Mouse (Mus musculus) kidney, embryonic 14.5 days (tissue): Measurements from ENCODE around the gene Ssr4. TPM values are rescaled to one million over a fixed set of nuclear protein-coding genes. Genes with fewer than 3 reads are reported as not detected.
"Not testable (repeated sequence)": the region's sequence is repeated elsewhere in the genome, so short reads cannot be mapped to it uniquely, and the experiment has no call there.

Source experiments
- ATAC-seq: fragments of 200-750 bp; cut with Nextera tagmentation; 2 replicates; pipeline ENCODE4 v1.8.0; 2017; ENCODE audit warnings: moderate number of reproducible peaks, mild to moderate bottlenecking, moderate TSS enrichment, moderate library complexity; ENCODE audit not compliant: low FRiP score, low TSS enrichment
- H3K27ac ChIP-seq: fragments of 300-500 bp; sonication (generic); 2 replicates; pipeline ENCODE4 v1.5.1; 2014; ENCODE audit warnings: low read depth, mild to moderate bottlenecking, low read length, moderate library complexity, mixed read lengths
- H3K27me3 ChIP-seq: fragments of 300-500 bp; sonication (generic); 2 replicates; pipeline ENCODE4 v1.6.1; 2014; ENCODE audit warnings: mild to moderate bottlenecking, low read length; ENCODE audit not compliant: control insufficient read depth, insufficient read depth
- H3K36me3 ChIP-seq: fragments of 300-500 bp; sonication (generic); 2 replicates; pipeline ENCODE4 v1.6.1; 2014; ENCODE audit warnings: low read length, mixed read lengths; ENCODE audit not compliant: control insufficient read depth, insufficient read depth
- H3K4me1 ChIP-seq: fragments of 300-500 bp; sonication (generic); 2 replicates; pipeline ENCODE4 v1.6.1; 2014; ENCODE audit warnings: low read length, mixed read lengths; ENCODE audit not compliant: control insufficient read depth, insufficient read depth
- H3K4me2 ChIP-seq: fragments of 300-500 bp; sonication (generic); replicated peaks from 2 replicates; pipeline ENCODE4 v1.6.1; 2014; ENCODE audit warnings: low read depth, mild to moderate bottlenecking, low read length
- H3K4me3 ChIP-seq: fragments of 300-500 bp; sonication (generic); 2 replicates; pipeline ENCODE4 v1.5.1; 2014; ENCODE audit warnings: mild to moderate bottlenecking, low read length
- H3K9ac ChIP-seq: fragments of 300-500 bp; sonication (generic); 2 replicates; pipeline ENCODE4 v1.6.1; 2014; ENCODE audit warnings: low read depth, mild to moderate bottlenecking, low read length, moderate library complexity
- H3K9me3 ChIP-seq: fragments of 300-500 bp; sonication (generic); 2 replicates; pipeline ENCODE4 v1.6.1; 2016; ENCODE audit warnings: low read length; ENCODE audit not compliant: control insufficient read depth
- WGBS: fragments of 180-500 bp; shearing (Covaris S2); extraction: QIAGEN DNeasy Blood & Tissue Kit; methylation state at CpG from one replicate; pipeline ENCODE4 v1.1.7; 2014; 5-methylcytosine and 5-hydroxymethylcytosine counted together
- polyA plus RNA-seq: library from polyadenylated mRNA; unstranded; fragments of >200 nt; fragmentation: Nextera tagmentation; extraction: Ambion mirVana; gene quantifications from 2 replicates; pipeline ENCODE4 v1.2.1, GENCODE M21; 2014

Ssr4 gene
- 207 and 210 TPM in 2 replicates for polyA plus RNA-seq

DNA sequence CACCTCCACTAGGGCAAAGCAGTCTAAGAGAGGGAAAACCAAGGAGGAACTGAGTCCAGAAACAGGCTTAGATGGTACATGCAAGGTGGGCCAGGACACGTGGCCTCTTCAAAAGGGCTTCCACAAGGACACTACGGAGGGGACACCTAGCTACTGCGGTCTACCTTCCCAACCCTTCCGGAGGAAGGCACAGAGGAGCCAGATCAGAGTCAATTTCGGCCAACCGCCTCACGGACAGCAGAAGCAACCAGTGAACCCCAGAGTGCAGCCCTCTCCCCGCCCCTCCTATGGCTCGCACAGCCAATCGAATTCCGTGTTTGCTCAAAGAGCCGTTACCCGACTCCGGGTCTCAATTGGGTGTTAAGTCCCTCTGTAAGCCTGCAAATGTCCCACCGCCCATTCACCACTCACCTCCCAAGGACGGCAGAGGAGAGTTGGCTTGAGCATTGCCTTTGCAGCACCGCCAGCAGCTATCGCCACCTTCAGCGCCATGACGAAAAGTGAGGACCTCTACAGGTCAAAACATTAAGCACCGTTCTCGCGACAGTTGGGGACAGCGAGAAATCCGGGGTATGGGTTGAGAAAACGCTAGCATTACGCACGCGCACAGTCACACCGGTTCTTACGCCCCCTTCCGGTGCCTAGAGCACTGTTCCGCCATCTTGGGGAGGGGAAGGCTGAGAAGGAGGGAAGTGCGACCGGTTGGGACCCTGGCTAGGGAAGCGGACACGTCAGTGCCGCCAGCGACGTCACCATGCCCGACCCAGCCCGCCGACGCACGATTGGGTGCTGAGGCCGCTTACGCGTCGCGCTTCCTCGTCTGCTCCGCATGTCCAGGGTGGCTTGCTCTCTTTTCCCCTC is at the start of gene Ssr4, which contains the start of gene Idh3g:
Gene Ssr4 (plus strand): TSS at position 665 of the 861 bp plus-strand sequence.
Gene Idh3g (minus strand): TSS at position 534 of the 861 bp plus-strand sequence.
- Histone ChIP-seq H3K36me3 (peaks cover 21% of the 10 kb centered on the region), H3K27ac (peak within 1 kb of the TSS; percentile 85), H3K9me3 (no peaks in the 10 kb centered on the region), H3K4me2 (peak within 1 kb of the TSS; percentile 62), H3K9ac (peak within 1 kb of the TSS; percentile 76), H3K27me3 (no peaks in the 10 kb centered on the region), H3K4me1 (no peaks in the 10 kb centered on the region), H3K4me3 (peak within 1 kb of the TSS; percentile 61)
- ATAC-seq = peak; percentile 96
- 30% methylated on average over 52 of the region's 52 CpGs for WGBS

DNA sequence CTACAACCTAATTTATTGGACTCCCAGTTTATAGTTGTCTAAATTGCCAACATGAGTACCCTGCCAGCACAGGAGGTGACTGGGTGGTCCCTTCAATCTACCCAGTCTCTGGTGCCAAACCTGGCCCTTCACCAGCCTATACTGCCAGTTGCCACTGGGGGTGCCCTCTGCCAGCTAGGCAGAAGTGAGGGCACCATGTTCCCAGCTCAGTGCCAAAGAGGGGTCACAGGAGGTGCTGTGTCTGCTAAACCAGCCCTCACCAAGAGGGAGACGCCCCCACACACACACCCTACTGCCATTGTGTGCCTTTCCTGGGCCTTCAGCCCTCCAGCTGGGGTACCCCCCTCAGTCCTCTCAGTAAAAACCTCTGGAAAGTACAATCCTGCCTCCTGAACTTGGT is 48.7 kb upstream of the Ssr4 start:
- Histone ChIP-seq H3K36me3 (no peaks in the 10 kb centered on the region), H3K9ac (no peak overlapping the region), H3K27me3 (no peaks in the 10 kb centered on the region), H3K27ac (no peak overlapping the region), H3K4me1 (no peaks in the 10 kb centered on the region), H3K4me2 (no peak overlapping the region), H3K4me3 (no peak overlapping the region), H3K9me3 (no peaks in the 10 kb centered on the region)
- ATAC-seq = no peak
- WGBS = 60% methylated on average over 1 of the region's 1 CpGs

DNA sequence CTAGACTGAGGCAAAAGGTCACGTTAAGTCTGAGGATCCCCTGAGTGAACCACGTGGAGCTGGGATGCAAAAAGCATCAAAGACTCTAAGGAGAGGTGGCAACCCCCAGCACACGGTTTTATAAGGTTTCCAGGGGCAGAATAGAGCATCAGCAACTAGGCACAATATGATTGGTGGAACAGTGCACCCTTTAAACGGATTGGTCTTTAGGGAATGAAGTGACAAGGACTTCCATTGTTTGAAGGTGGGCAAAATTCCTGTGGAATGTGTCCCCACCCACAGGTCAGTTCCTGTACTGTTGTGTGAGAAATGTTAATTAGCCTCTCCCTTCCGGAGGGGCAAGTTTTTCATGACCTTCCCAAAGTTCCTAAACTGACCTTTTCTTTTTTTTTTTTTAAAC is 47.7 kb upstream of the Ssr4 start:
- no peaks in the 10 kb centered on the region for H3K36me3 ChIP-seq
- no peaks in the 10 kb centered on the region for H3K9me3 ChIP-seq
- no peak overlapping the region for H3K27ac ChIP-seq
- H3K4me2 ChIP-seq = no peak overlapping the region
- H3K27me3 ChIP-seq = no peaks in the 10 kb centered on the region
- 74% methylated on average over 5 of the region's 5 CpGs for WGBS
- no peaks in the 10 kb centered on the region for H3K4me1 ChIP-seq
- no peak for ATAC-seq
- H3K4me3 ChIP-seq = no peak overlapping the region
- no peak overlapping the region for H3K9ac ChIP-seq

DNA sequence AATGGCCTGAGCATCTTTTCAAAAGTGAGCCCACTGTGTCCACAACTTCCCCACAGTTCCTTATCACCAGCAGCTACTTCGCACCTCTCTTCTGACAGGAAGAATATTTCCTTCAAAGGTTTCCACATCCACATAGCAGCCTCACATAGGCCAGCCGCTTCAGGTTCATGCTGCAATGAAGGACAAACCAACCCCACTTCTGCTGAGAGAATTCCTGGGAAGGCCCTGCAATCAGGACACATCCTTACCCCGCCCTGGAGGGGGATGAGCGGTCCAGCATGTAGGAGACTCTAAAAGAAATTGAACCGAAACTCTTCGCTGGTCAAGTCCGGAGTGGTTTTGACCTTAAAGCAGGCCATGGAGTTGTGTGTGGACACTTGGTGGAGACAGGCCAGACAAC is 47.0 kb upstream of the Ssr4 start:
- H3K9ac ChIP-seq, H3K27me3 ChIP-seq, H3K4me1 ChIP-seq, H3K36me3 ChIP-seq, H3K9me3 ChIP-seq, H3K4me2 ChIP-seq, H3K4me3 ChIP-seq, ATAC-seq, H3K27ac ChIP-seq: not testable (repeated sequence)
- WGBS = 90% methylated on average over 7 of the region's 7 CpGs

DNA sequence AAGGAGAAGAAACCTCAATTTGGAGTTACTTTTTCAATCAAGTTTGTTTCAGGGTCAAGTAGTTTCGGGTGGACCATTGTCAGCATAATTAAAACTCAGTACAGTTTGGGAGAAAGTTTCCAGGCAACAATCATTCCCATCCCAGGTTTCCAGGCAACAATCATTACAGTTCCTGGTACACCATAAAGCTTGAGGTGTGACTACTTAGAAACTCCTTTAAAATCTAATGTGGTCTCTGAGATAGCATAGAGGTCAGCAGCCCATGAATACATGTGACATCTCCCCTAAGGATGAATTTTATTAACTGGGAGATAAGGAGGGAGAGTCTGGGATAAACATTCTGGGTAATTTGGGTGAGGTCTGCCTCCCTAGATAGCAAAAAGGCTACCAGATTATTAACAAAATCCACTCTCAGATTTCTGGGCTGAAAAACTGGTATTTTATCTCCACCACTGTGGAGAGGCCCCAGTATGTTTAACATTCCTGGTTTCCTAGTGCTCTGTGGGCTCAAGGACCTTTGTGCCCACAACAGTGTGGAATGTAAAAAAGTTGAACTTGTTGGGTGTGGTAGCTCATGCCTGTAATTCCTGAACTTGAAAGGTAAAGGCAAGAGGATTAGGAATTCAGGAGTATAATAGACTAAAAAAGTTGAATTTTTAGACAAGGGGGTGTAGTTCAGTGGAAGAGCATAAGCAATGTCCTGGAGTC is 41.9 kb upstream of the Ssr4 start:
- H3K27ac ChIP-seq = no peak overlapping the region
- H3K4me1 ChIP-seq = no peaks in the 10 kb centered on the region
- H3K9ac ChIP-seq = no peak overlapping the region
- no peak for ATAC-seq
- WGBS = 90% methylated on average over 1 of the region's 1 CpGs
- H3K9me3 ChIP-seq = no peaks in the 10 kb centered on the region
- H3K36me3 ChIP-seq = no peaks in the 10 kb centered on the region
- H3K4me2 ChIP-seq = no peak overlapping the region
- H3K4me3 ChIP-seq = no peak overlapping the region
- H3K27me3 ChIP-seq = no peaks in the 10 kb centered on the region

DNA sequence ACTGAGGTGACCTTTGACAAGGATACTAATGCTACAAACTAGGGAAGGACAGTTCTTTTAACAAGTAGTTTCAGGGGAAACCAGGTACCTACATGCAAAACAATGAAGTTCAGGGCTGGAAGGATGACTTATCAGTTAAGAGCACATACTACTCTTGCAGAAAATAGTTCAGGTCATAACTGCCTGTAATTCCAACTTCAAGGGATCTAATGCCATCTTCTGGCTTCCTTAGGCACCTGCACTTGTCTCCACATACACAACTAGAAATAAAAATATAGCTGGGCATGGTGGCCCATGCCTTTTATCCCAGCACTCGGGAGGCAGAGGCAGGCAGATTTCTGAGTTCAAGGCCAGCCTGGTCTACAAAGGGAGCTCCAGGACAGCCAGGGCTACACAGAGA is 37.9 kb upstream of the Ssr4 start:
- Histone ChIP-seq H3K4me3 (no peak overlapping the region), H3K27me3 (no peaks in the 10 kb centered on the region), H3K27ac (no peak overlapping the region), H3K36me3 (no peaks in the 10 kb centered on the region), H3K9me3 (no peaks in the 10 kb centered on the region), H3K9ac (no peak overlapping the region), H3K4me2 (no peak overlapping the region), H3K4me1 (no peaks in the 10 kb centered on the region)
- 88% methylated on average over 1 of the region's 1 CpGs for WGBS
- ATAC-seq = no peak

DNA sequence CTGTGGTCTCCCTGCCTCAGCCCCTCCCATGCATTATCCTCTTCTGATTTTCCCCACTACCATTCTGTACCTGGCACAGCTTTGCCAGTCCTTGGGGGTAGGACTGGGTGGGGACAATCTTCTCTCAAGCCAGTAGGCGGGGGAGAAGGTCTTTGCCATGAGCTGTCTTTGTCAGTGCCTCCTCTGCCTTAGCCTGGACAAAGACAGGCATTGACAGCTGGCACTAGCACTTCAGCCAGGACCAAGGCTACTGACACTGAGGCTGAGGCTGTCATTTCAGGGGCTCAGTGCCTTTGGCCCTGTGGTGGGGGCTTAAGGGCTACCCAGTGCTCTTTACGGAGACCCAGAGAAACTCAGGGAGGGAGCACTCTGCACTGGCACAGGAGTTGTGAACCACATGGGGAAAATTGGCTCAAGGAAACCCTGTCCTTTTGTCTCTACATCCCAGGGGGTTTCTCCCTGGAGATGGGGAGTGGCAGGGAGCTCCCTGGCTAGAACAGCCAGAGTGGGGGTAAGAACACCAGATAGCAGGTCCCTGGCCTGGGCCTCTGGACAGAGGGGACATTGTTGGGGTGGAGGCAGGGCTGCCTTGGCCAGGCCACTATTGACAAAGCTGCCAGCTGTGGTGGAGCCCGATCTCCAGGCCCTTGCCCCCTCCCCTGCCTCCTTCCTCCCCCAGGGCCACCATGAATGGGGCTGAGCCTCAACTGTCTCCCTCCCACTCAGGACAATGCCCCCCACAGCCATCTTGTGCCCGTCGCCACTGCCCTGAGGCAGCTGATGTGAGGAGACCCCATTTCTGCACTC is 30.3 kb upstream of the Ssr4 start, which contains the start of gene Plxnb3:
Gene Plxnb3 (plus strand): TSS at position 757 of the 807 bp plus-strand sequence.
- no peak within 1 kb of the TSS for H3K4me2 ChIP-seq
- H3K27ac ChIP-seq = no peak within 1 kb of the TSS
- WGBS = 72% methylated on average over 5 of the region's 5 CpGs
- H3K27me3 ChIP-seq = no peaks in the 10 kb centered on the region; the same call in 1 of the 2 replicates
- no peak within 1 kb of the TSS for H3K9ac ChIP-seq
- H3K9me3 ChIP-seq = no peaks in the 10 kb centered on the region
- no peak within 1 kb of the TSS for H3K4me3 ChIP-seq
- ATAC-seq = no peak
- H3K4me1 ChIP-seq = no peaks in the 10 kb centered on the region
- H3K36me3 ChIP-seq = no peaks in the 10 kb centered on the region

DNA sequence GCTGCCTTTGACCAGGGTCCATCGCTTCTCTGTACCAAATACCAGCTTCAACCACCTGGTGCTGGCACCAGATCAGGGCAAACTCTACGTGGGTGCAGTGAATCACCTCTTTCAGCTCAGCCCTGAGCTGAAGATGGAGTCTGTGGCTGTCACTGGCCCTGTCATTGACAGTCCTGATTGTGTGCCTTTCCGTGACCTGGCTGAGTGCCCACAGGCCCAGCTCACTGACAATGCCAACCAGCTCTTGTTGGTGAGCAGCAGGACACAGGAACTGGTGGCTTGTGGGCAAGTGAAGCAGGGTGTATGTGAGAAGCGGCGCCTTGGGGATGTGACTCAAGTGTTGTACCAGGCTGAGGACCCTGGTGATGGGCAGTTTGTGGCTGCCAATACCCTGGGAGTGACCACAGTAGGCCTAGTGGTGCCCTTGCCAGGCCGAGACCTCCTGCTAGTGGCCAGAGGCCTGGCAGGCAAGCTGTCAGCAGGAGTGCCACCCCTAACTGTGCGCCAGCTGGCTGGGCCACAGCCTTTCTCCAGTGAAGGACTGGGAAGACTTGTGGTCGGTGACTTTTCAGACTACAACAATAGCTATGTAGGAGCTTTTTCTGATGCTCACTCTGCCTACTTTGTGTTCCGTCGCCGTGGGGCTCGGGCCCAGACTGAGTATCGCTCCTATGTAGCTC is 28.1 kb upstream of the Ssr4 start:
- Histone ChIP-seq H3K36me3 (no peaks in the 10 kb centered on the region), H3K27ac (no peak overlapping the region), H3K9ac (no peak overlapping the region), H3K4me3 (no peak overlapping the region), H3K4me1 (no peaks in the 10 kb centered on the region), H3K9me3 (no peaks in the 10 kb centered on the region), H3K4me2 (no peak overlapping the region), H3K27me3 (no peaks in the 10 kb centered on the region; the same call in 1 of the 2 replicates)
- 87% methylated on average over 13 of the region's 13 CpGs for WGBS
- no peak for ATAC-seq
